Mouse (Mus musculus) brain, embryonic 14.5 days (tissue): ENCODE data around the gene Cdc42bpa.

Source experiments
- CTCF ChIP-seq: fragments of 200-500 bp; IDR thresholded peaks from 2 replicates; pipeline ENCODE4 v1.5.1; 2012; ENCODE audit warnings: inconsistent platforms, mild to moderate bottlenecking, moderate library complexity, borderline replicate concordance; ENCODE audit not compliant: insufficient read depth, insufficient read length; ENCODE audit errors: extremely low read depth
- POLR2A ChIP-seq: fragments of 200-500 bp; IDR thresholded peaks from 2 replicates; pipeline ENCODE4 v1.6.1; 2012; ENCODE audit warnings: mild to moderate bottlenecking, inconsistent platforms, borderline replicate concordance; ENCODE audit not compliant: poor library complexity, insufficient read depth, insufficient read length, severe bottlenecking; ENCODE audit errors: extremely low read depth

DNA sequence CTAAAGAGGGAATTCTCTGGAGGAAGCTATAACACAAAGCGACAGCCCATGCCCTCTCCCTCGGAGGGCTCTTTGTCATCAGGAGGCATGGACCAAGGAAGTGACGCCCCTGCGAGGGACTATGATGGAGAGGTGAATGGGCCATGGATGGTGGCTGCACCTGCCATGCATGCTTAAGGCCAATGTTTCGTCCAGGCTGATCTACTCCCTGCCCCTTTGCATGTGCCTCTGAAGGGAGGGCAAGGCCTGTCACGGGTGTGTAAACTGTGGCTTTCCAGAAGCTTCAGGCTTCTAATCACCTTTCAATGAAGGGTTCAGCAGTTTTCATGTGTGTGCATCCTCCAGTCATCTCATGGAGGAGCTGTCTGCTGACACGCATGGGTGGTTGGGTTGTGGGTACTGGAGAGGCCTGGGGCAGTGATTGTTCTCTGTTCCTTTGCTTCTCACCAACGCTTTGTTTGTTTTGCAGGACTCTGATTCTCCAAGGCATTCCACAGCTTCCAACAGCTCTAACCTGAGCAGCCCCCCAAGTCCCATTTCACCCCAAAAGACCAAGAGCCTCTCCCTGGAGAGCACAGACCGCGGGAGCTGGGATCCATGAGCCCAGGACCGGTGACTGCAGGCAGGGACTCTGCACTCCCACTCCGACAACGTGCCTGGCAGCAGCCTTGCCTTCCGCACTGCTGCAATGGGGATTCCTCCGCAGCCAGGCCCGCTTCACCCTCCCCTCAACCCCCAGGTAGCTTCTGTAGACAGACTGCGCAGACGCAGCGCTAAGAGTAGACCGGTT lies 201.5 kb downstream of the Cdc42bpa start:
- TF ChIP-seq CTCF = no peak
- TF ChIP-seq POLR2A = no peak
